20 mouse cellular contexts compared by ENCODE assay signal in the genomic region with DNA sequence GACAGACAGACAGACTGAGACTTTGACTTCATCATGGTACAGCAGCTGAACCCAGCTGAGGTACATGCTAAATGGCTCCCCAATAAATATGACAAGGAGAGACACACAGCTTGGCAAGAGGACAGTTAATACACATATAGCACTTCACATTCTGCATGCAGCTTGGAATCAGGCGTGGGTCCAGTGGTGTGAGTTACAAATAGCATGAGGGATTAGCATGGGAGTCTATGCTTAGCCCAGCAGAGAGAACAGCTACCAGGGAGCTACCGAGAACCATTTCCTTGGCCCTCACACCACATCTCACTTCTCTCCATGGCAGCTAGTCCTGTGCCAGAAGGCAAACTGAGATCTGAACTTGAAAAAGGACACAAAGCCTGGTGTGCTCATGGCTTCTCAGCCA.
"Had no signal": no experiment of that assay in that cellular context is flagged by ENCODE, and none has a peak within 500 bp of the region (broad histone marks: within the 10 kb centered on the region; RNA-seq: fewer than 3 reads in every experiment).

No protein-coding gene starts in this region.

- H3K9me3 ChIP-seq: midbrain, embryonic 10.5 days; midbrain, embryonic 12.5 days; neural tube, embryonic 13.5 days; neural tube, embryonic 15.5 days; stomach, embryonic 15.5 days had no signal

- H3K4me2 ChIP-seq: midbrain, embryonic 12.5 days; neural tube, embryonic 13.5 days; neural tube, embryonic 15.5 days; stomach, embryonic 15.5 days had no signal

- H3K27ac ChIP-seq: liver, embryonic 14.5 days; midbrain, embryonic 10.5 days; midbrain, embryonic 12.5 days; neural tube, embryonic 13.5 days; neural tube, embryonic 15.5 days; stomach, embryonic 15.5 days; stomach, postnatal 0 days had no signal

- H3K27me3 ChIP-seq: midbrain, embryonic 12.5 days; neural tube, embryonic 13.5 days; neural tube, embryonic 15.5 days; stomach, embryonic 15.5 days had no signal

- H3K9ac ChIP-seq: liver, embryonic 14.5 days; midbrain, embryonic 12.5 days; neural tube, embryonic 13.5 days; neural tube, embryonic 15.5 days; stomach, embryonic 15.5 days had no signal

- H3K4me3 ChIP-seq: midbrain, embryonic 10.5 days; midbrain, embryonic 12.5 days; myocyte; neural tube, embryonic 13.5 days; neural tube, embryonic 15.5 days; stomach, embryonic 15.5 days had no signal

- H3K36me3 ChIP-seq: midbrain, embryonic 10.5 days; midbrain, embryonic 12.5 days; neural tube, embryonic 13.5 days; neural tube, embryonic 15.5 days; stomach, embryonic 15.5 days had no signal

- H3K4me1 ChIP-seq: midbrain, embryonic 12.5 days; neural tube, embryonic 13.5 days; neural tube, embryonic 15.5 days; stomach, embryonic 15.5 days had no signal

- ATAC-seq: lung, postnatal 0 days; midbrain, embryonic 16.5 days had no signal

- DNase-seq: lung, adult 2 months; lung, postnatal 14 days; midbrain, embryonic 14.5 days; retina, postnatal 1 day; right cerebral cortex, adult 18-20 months; right cerebral cortex, postnatal 25 days; right cerebral cortex, postnatal 4 days; thymus, adult 2 months; thymus, postnatal 25 days; thymus, postnatal 4 days had no signal
